Mouse (Mus musculus): ENCODE results near the gene Ngrn.
A peak's percentile ranks its signal among the peaks of the same experiment; 100 is the strongest.

Gene Ngrn

DNA sequence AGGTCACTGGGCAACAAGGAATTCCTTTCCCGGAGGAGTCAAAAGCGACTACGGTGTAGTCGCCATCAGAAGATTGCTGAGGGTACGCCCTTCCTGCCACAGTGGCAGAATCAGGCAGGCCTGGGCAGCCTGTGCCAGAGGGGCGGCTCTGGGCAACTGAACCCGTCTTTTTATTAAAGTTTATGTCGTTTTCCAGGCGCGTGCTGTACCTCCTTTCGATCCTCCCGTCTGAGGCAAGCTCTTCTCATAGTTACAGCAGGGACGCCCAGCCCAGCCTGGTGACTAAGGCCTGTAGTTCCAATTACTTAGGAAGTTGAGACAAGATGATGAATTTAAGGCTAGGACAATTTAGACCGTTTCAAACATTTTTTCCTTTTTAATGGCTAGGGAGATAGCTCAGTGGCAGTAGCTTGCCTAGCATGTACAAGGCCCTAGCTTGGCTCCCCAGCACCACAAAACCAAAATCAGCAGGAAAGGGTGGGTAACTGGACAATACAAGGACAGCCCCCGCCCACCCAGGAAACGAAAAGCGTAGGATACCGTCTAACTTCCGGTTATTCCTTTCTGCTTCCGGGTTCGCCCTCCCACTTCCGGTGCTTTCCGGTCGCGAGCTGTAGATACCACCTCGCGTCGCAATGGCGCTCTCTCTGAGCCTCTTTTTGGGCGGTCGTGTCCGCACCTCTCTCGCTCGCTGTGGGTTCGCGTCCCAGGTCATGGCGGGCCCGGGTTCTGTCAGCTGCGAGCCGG lies at the start of gene Ngrn:
Gene Ngrn (plus strand): TSS at position 591 of the 747 bp plus-strand sequence.
- peak; percentile 82 to 89 for DNase-seq (ENCODE audit: low spot score in 2 of 2)

- no peak for DNase-seq (ENCODE audit: low spot score in 2 of 2)
These were observed 47.4 kb upstream of the Ngrn start for GRCm38 (mm10) chr7:80213604-80214003.

DNA sequence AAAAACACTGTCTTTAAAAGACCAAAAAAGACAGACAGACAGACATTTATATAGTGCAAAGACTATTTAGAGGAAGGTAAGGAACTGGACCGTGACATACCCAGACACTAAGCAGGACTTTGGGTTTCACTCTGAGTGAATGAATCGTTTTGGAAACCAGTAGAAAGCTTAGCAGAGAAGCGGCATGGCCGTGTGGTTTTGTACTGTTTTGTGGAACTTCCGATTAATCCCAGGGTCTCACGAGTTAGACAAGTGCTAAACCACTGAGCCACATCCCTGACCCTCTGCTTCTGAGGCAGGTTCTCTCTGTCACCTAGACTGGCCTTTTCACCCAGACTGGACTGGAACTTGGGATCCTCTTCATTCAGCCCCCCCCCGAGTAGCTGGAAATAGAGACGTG lies 46.6 kb upstream of the Ngrn start:
- no peak for DNase-seq (ENCODE audit: low spot score in 2 of 2)

DNA sequence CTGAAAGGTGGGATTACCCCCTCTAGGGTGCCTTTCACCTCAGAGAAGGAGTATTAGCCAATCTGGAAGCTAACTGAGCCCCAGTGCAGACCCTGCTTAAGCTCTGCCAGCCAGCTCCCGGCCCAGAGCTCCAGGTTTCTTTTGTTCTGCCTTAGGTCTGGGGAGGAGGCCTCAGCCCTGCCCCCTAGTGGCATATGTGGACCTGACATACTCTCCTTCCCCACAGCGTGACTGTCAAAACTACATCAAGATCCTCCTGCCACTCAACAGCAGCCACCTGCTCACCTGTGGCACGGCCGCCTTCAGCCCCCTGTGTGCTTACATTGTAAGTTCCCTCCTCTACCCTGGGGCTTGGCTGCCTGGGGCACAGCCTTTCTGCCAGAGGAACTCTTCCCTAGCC lies 45.6 kb upstream of the Ngrn start:
- peak; percentile 71 to 74 for DNase-seq (ENCODE audit: low spot score in 2 of 2)

DNA sequence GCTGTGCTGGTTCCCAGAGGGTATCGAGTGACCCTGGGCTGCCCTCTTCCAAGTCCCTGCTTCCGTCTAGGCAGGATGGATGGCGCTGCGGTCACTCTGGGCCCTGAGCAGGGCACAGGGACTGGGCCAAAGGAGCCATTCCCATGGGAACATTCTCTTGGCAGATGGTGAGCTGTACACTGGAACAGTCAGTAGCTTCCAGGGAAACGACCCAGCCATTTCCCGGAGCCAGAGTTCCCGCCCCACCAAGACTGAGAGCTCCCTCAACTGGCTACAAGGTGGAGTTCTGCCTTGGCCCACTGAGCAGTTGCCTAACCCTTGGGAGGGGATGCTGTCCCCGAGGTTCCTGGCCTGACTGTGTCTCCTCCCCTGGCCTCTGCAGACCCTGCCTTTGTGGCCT lies 44.4 kb upstream of the Ngrn start:
- DNase-seq (ENCODE audit: low spot score in 2 of 2) = peak; percentile 29 to 41

DNA sequence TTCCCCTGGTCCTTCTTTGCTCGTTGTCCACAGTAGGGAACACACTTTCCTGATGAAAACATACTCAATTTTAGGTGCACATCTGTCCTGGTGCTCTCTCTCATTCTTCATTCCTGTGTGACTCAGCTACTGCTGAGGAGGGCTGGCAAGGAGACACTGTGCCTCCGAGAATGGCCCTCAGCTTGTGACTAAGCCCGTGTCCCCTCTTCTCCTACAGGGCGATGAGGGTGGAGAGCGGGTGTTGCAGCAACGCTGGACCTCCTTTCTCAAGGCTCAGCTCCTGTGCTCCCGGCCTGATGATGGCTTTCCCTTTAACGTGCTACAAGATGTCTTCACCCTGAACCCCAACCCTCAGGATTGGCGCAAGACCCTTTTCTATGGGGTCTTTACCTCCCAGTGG lies 42.3 kb upstream of the Ngrn start:
- DNase-seq (ENCODE audit: low spot score in 2 of 2) = no peak

DNA sequence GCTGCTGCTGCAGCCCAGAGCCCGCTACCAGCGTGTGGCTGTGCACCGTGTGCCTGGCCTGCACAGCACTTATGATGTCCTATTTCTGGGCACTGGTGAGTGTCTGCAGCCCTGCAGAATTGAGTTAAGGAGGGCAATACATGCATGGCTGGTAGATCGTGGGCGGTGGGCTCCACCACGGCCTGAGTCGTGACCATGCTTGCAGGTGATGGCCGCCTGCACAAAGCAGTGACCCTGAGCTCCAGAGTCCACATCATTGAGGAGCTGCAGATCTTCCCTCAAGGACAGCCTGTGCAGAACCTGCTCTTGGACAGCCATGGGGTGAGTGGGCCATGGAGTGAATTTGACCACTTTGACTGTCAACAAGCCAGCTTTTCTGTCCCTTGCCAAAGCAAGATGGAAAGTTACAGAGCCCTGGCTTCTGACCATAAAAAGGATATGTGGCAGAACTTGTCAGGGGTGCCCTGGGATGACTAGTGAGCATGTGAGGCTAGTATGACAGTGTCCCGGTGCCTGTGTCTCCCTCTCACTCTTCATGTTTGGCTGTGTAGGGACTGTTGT lies 40.7 kb upstream of the Ngrn start:
- no peak for DNase-seq (ENCODE audit: low spot score in 2 of 2)

DNA sequence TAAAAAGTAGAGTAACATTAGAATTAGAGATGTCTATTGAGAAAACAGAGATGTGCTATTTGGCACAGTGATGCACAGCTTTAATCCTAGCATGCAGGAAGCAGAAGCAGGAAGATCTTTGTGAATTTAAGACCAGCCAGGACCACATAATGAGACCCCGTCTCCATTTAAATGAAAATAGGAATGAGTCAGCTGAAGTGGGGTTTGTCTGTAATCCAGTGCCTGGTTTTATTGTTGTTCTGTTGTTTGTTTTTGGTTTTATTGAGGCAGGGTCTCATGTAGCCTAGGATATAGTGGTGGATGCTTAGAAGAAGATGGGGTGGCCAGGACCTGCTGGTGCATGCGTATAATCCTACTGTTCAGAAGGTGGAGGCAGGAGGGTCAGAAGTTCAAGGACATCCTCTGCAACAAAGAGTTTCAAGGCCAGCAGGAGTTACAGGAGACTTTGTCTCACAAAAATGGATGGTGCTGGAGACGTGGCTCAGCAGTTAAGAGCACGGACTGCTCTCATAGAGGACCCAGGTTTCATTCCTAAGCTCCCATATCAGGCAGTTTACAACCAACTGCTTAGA lies 39.8 kb upstream of the Ngrn start:
- no peak for DNase-seq (ENCODE audit: low spot score in 2 of 2)

DNA sequence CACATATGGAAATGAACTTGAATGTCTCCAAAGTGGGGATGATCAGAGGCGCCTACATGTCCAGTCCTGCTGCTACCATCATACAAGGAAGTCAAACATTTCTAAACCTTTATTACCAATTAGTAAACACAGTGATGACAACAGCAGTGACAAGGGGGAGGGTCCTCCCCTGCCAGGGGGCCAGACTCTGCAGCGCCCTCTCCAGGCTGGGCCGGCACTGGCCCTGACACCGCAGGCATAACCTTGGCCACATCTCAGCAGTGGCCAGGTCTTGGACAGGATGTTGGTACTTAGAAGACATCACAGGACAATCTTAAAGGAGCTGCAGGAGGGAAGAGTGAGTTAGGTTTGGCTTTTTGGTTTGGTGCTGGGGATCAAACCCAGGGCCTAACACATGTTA lies 34.0 kb upstream of the Ngrn start:
- DNase-seq (ENCODE audit: low spot score in 2 of 2) = no peak

GRCm38 (mm10) chr7:80230196-80230595 lies 30.8 kb upstream of the Ngrn start:
- no peak for DNase-seq (ENCODE audit: low spot score in 2 of 2)

GRCm38 (mm10) chr7:80231971-80232488 lies 29.0 kb upstream of the Ngrn start:
- peak in 1 of 2 experiments; percentile 20 for DNase-seq (ENCODE audit: low spot score in 2 of 2)

GRCm38 (mm10) chr7:80232489-80233029 lies 28.5 kb upstream of the Ngrn start, which contains the start of the genes Cib1 and Gdpgp1:
TSS of gene Cib1 (minus strand) at chr7:80232813.
TSS of gene Gdpgp1 (plus strand) at chr7:80232865.
- DNase-seq (ENCODE audit: low spot score in 2 of 2) = peak; percentile 90 to 95

DNA sequence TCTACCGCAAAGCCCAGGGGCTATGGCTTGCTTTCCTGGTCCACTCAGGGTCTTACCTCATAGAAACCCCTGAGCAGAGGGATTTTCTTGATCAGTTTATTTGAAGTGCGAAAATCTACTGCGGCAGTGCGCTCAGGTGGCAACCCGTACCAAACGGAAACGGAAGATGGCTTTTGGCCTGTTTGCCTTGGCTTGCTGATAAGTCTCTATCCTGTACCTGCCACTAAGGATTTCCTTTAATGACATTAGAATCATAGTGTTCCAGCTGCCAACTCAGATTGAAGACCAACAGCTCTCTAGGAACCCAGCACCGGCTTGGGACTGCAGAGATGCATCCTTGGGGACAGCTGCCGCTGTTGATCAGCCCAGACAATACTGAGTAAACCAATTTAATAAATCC lies 27.2 kb upstream of the Ngrn start:
- DNase-seq (ENCODE audit: low spot score in 2 of 2) = no peak

DNA sequence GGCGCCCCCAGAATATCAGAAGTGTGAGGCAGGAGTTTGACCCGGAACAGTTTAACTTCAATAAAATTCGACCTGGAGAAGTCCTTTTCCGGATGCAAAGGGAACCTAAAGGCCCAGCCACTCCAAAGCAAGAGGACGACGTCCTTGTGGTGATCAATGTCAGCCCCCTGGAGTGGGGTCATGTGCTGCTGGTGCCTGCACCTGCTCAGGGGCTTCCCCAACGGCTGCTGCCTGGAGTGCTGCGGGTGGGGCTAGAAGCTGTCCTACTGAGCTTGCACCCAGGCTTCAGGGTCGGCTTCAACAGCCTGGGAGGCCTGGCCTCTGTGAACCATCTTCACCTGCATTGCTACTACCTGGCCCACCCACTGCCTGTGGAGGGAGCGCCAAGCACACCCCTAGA lies 22.5 kb upstream of the Ngrn start:
- no peak for DNase-seq (ENCODE audit: low spot score in 2 of 2)

DNA sequence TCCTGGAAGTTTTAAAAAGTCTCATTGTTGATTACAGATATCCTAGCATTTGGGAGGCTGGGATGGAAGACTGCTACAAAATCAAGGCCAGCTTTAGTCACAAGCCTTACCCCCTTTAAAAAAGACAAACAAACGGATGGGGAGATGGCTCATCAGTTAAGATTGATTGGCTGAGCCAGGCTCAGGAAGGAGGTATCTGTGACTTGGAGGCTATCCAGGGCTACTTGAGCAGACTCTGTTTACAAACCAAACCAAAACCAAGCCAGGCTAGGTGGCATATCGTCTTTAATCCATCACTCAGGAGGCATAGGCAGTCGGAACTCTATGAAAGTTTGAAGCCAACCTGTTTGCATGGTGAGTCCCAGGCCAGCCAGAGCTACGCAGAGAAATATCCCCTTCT lies 19.4 kb upstream of the Ngrn start:
- no peak for DNase-seq (ENCODE audit: low spot score in 2 of 2)

GRCm38 (mm10) chr7:80244851-80245250 lies 16.2 kb upstream of the Ngrn start:
- DNase-seq (ENCODE audit: low spot score in 2 of 2) = no peak

DNA sequence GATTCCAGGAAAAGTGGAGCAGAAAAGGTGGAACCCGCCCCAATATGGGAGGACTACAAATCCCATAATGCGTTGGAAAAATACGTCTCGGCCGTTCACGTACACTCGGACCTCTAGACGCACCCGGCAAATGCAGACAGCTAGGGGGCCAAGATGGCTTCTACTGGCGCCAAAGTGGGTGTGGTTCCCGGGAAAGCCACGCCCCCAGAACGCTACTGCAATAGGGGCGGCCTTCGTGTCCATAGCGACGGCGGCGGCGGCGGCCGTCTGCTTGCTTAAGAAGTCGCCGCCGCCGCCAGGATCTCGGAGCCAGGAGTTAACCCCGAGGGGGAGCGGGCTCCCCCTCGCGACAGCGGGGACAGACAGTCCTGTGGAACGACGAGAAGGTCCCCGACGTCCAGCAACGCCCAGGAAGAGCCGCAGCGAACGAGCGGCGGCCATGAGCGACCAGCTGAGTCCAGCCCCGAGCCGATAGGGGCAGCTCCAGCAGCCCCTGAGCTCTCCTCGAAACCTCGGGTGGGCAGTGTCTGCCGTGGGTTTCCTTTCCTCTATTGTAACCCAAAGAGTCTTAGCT lies 14.8 kb upstream of the Ngrn start, which contains the start of gene Ttll13:
Gene Ttll13 (plus strand): TSS at position 229 of the 574 bp plus-strand sequence.
- peak; percentile 95 to 97 for DNase-seq (ENCODE audit: low spot score in 2 of 2)

DNA sequence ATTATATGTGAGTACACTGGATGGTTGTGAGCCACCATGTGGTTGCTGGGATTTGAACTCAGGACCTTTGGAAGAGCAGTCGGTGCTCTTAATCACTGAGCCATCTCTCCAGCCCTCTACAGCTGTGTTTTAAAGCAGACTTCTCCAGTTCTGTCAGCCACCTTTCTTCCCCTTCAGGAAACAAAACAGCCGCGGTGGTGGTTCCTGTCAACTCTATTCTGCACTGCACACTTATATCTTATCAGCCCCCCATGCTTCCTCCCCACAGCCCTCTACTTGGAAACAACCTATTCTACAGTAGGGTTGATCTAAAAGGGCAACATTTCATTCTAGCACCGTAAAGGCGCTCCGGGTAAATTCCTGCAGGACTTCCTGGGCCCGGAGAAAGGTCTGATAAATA lies 14.2 kb upstream of the Ngrn start:
- DNase-seq (ENCODE audit: low spot score in 2 of 2) = no peak

- DNase-seq (ENCODE audit: low spot score in 2 of 2) = no peak
These were observed 8.6 kb upstream of the Ngrn start for GRCm38 (mm10) chr7:80252437-80252836.

DNA sequence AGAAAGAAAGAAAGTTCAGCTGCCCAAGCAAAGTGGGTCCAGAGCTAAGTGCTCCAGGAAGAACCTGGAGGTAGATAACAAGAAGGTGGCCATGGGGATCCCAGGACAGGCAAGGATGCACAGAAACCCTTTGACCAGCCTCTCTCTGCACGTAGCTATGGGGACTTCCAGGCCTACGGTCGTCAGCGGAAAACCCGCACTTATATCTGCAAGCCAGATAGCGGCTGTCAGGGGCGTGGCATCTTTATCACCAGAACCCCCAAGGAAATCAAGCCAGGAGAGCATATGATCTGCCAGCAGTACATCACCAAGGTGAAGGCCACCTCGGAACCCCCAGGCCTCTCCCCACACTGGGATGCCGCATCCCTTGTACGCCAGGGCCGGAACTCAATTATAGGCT lies 8.1 kb upstream of the Ngrn start:
- DNase-seq (ENCODE audit: low spot score in 2 of 2) = no peak

- DNase-seq (ENCODE audit: low spot score in 2 of 2) = no peak
These were observed 5.0 kb upstream of the Ngrn start for GRCm38 (mm10) chr7:80255981-80256380.

- DNase-seq (ENCODE audit: low spot score in 2 of 2) = no peak
These were observed 3.3 kb upstream of the Ngrn start for GRCm38 (mm10) chr7:80257706-80258105.
